Mouse (Mus musculus) embryo, embryonic 10.5 days (tissue): ENCODE data around the gene Trnp1.

Experiments
- DNase-seq: peaks from one replicate; pipeline ENCODE4 v3.0.0-alpha.2; 2015; ENCODE audit warnings: low spot score

Gene Trnp1

DNA sequence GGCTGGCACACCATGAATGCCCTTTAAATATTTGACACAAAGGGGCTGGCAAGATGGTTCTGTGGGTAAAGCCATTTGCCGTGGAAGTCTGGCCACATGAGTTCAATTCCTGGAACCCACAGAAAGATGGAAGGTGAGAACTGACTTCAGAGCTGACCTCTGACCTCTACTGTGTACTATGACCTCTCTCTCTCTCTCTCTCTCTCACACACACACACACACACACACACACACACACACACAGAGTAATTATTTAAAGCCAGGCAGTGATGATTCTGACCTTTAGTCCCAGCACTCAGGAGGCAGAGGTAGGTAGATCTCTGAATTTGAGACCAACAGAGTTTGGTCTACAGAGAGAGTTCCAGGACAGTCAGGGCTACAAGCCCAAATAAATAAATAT is 38.3 kb downstream of the Trnp1 start:
- no peak for DNase-seq

- DNase-seq = no peak
These were observed 40.3 kb downstream of the Trnp1 start for GRCm38 (mm10) chr4:133458044-133458443.

- no peak for DNase-seq
These were observed 45.9 kb downstream of the Trnp1 start for GRCm38 (mm10) chr4:133452433-133452832.

DNA sequence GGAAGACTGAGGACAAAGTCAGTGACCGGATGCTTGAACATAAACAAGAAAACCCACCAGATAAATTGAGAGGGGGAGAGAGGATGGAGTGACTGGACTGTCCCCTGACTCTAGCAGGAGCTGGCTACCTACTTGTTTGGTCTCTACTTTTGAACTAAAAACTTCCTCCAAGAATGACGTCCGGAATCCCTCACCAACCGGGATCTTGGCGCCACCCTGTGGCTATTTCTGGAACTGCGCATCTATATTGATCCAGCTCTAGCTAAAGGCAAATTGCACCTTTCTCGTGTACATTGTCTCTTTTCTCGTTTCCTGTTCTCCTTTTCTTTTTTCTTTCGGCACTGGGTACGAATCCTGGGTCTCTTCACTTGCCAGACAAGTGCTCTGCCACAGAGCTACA is 46.8 kb downstream of the Trnp1 start:
- DNase-seq = peak; percentile 94

DNA sequence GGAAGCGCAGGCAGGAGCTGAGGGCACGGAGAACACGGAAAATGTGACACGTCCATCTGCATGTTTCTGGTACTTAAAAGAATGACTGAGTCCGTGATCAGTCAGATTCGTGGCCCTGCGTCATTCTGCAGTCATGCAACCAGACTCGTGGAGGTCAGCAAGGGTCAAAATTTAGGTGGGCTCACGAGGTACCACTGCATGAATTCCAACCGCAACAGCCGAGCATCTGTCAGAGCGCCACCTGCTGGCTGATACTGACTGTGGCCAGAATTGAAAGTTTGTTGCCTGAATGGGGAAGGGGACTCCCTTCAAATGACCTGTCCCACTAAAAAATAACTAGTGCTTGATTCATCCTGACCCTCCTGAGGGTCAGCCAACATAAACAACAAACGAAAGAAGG is 48.6 kb downstream of the Trnp1 start:
- peak; percentile 83 for DNase-seq

GRCm38 (mm10) chr4:133448708-133449388 is 49.5 kb downstream of the Trnp1 start:
- no peak for DNase-seq

- DNase-seq = no peak
These were observed 50.4 kb downstream of the Trnp1 start for GRCm38 (mm10) chr4:133447967-133448366.

DNA sequence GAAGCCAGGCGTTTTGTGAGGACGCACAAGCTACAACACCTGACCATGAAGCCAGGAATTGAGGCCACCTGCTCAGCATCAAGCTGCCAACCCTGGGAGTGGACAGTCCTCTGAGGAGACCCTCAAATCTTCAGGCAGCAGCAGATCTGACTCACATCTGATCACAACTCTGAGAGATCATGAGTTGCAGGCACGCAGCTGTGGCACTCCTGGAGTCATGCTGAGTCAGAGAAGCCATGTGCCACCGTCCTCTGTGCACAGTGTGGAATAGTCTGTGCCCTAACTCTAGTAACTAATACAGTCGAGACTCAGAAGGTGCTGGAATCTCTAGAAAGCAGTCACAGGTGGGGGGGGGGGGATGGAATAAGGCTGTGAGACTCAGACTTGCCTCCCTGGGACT is 51.0 kb downstream of the Trnp1 start:
- DNase-seq = no peak

DNA sequence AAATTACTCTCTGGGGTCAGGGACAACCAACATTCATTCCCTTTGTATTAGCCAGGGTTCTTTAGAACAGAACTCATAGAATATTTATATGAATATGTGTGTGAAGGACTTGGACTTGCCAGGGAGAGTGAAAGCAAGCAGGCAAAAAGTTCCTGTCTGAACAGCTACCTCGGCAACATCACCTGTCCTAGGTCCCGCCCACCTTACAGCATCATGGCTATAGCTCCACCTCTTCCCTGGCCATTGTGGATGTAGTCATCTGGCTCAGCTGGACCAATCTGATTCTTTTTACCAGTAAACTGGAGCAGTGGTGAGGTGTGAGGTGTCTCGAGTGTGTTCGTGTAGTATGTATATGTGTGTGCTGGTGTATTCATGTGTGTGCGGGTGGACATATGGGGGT is 52.6 kb downstream of the Trnp1 start:
- no peak for DNase-seq

- no peak for DNase-seq
These were observed 55.3 kb downstream of the Trnp1 start for GRCm38 (mm10) chr4:133443085-133443484.

- DNase-seq = no peak
These were observed 56.2 kb downstream of the Trnp1 start for GRCm38 (mm10) chr4:133442194-133442593.
